8 mouse cellular contexts compared by ENCODE assay signal in the genomic region with DNA sequence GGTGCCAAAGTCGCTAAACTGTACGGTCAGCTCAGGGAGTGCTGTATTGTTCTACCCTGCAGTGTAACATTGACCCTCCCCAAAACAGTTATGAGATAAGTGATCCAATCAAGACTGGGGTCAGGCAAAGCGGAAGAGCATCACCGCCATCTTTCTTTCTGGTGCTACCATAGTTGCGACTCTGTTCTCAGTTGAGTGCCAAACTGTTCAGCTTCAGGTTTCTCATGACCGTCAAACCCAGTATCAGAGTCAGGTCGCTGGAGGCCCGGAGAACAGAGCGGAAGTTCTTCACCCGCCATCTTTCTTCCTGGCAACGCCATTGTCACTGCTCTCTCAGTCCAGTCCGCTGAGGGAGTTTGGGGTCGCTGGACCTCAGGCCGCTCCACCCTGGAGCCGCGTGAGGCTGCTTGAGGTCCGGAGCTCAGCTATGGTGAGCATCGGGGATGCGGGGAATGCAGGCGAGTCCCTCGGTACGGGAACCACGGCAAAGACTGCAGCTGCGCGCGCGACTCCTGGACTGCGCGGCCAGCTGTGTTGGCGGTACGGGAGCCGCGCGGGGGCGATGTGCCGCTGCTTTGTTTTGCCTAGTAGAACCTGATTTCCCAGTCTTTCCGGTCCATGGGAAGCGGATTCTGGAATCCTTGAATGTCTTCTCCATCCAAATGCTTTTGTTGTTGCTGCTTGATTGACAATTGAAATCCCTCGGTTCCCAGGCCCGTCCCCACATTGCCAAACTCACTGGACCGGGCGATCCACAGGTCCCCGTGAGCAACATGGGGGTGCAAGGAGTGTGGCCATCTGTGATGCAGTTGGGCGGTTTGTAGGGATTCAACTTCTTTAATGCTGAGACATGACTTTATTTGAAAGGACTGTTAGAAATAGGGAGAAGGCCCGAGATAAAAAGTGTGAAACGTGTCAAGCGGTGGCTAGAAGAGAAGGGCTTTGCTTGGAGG. TPM values are rescaled to one million over a fixed set of nuclear protein-coding genes. Genes with fewer than 3 reads are reported as not detected.
DNase-seq lines count a peak whose midpoint lies in the region; ATAC-seq and TF ChIP-seq lines count a peak whose summit lies in the region.

A gene (plus strand): TSS at position 300 of the 953 bp plus-strand sequence.
A gene (plus strand): TSS at position 327 of the 953 bp plus-strand sequence.

- peak; percentile 94 for DNase-seq in heart, postnatal 10 days
- DNase-seq in large intestine, adult 2 months (ENCODE audit: low read depth, low spot score): peak; percentile 61
- peak; percentile 86 for DNase-seq in liver, postnatal 0 days
- DNase-seq in testis, postnatal 14 days (ENCODE audit: low spot score): peak; percentile 84

- peak; percentile 98 for ATAC-seq in cerebellum, adult (ENCODE audit: insufficient number of reproducible peaks, low FRiP score, low TSS enrichment)
- ATAC-seq in forebrain, embryonic 13.5 days: peak; percentile 97
- peak; percentile 94 for ATAC-seq in liver, postnatal 0 days
- peak; percentile 97 for ATAC-seq in neural tube, embryonic 15.5 days (ENCODE audit: low FRiP score)

- TF ChIP-seq POLR2A in ES-Bruce4 (IDR thresholded peaks at IDR 0.05; ENCODE audit: insufficient read depth, low read length): peak; percentile 49

- peak within 1 kb of the TSS; percentile 74 for H3K27ac ChIP-seq in ES-Bruce4 (ENCODE audit: insufficient read depth, low read length)
- peak within 1 kb of the TSS; percentile 97 for H3K27ac ChIP-seq in forebrain, embryonic 13.5 days
- H3K27ac ChIP-seq in liver, postnatal 0 days (ENCODE audit: low read depth): peak within 1 kb of the TSS; percentile 86
- peak within 1 kb of the TSS; percentile 98 for H3K27ac ChIP-seq in neural tube, embryonic 15.5 days (replicated peaks)

- no peak for TF ChIP-seq EP300 in ES-Bruce4 (IDR thresholded peaks at IDR 0.05; ENCODE audit: insufficient read depth, low read depth, low read length)
- TF ChIP-seq EP300 in liver, postnatal 0 days (IDR thresholded peaks at IDR 0.05; ENCODE audit: low read depth): no peak; the same call in 1 of the 2 replicates

- whole genome bisulfite sequencing in forebrain, embryonic 13.5 days: 4% methylated on average over 47 of the region's 47 CpGs
- 6% methylated on average over 47 of the region's 47 CpGs for WGBS in large intestine, adult 2 months
- WGBS in liver, postnatal 0 days (ENCODE audit: insufficient replicate concordance): 13% methylated on average over 47 of the region's 47 CpGs
- 5% methylated on average over 47 of the region's 47 CpGs for WGBS in neural tube, embryonic 15.5 days

- H3K9ac ChIP-seq in ES-Bruce4 (ENCODE audit: low read depth, poor library complexity, severe bottlenecking): peak within 1 kb of the TSS; percentile 57
- H3K9ac ChIP-seq in forebrain, embryonic 13.5 days: peak within 1 kb of the TSS; percentile 79
- H3K9ac ChIP-seq in liver, postnatal 0 days (replicated peaks): peak within 1 kb of the TSS; percentile 79
- H3K9ac ChIP-seq in neural tube, embryonic 15.5 days (replicated peaks): peak within 1 kb of the TSS; percentile 86

- TF ChIP-seq CTCF in ES-Bruce4 (IDR thresholded peaks at IDR 0.05; ENCODE audit: low read depth, low read length): peak; percentile 50
- TF ChIP-seq CTCF in liver, postnatal 0 days (IDR thresholded peaks at IDR 0.05; ENCODE audit: low read depth): peak; percentile 81

- H3K4me1 ChIP-seq in ES-Bruce4 (ENCODE audit: control insufficient read depth, insufficient read depth, low read length): no peaks in the 10 kb centered on the region
- 0 out of 2 replicates have a peak, but pooled peaks cover 5% of the 10 kb centered on the region for H3K4me1 ChIP-seq in forebrain, embryonic 13.5 days
- H3K4me1 ChIP-seq in liver, postnatal 0 days (ENCODE audit: insufficient read depth): no peaks in the 10 kb centered on the region
- peaks cover 11% of the 10 kb centered on the region; the same call in 1 of the 2 replicates for H3K4me1 ChIP-seq in neural tube, embryonic 15.5 days

- H3K4me2 ChIP-seq in forebrain, embryonic 13.5 days: peak within 1 kb of the TSS; percentile 63
- peak within 1 kb of the TSS; percentile 76 for H3K4me2 ChIP-seq in liver, postnatal 0 days (ENCODE audit: low read depth, low read length)
- H3K4me2 ChIP-seq in neural tube, embryonic 15.5 days: peak within 1 kb of the TSS; percentile 60

- intact Hi-C loops in heart, postnatal 10 days (cut with DNase I): loop anchor here (1.0 kb wide), 2 partner anchors 14 to 64 kb away; no protein-coding TSS in a partner anchor

- H3K27me3 ChIP-seq in ES-Bruce4 (ENCODE audit: control insufficient read depth, insufficient read depth, low read length, poor library complexity, severe bottlenecking): no peaks in the 10 kb centered on the region
- H3K27me3 ChIP-seq in forebrain, embryonic 13.5 days: no peaks in the 10 kb centered on the region
- H3K27me3 ChIP-seq in liver, postnatal 0 days (ENCODE audit: insufficient read depth, low read length): no peaks in the 10 kb centered on the region
- no peaks in the 10 kb centered on the region for H3K27me3 ChIP-seq in neural tube, embryonic 15.5 days (replicated peaks)

- no peaks in the 10 kb centered on the region for H3K9me3 ChIP-seq in ES-Bruce4 (replicated peaks; ENCODE audit: control insufficient read depth, insufficient read depth, low read length, poor library complexity, severe bottlenecking)
- no peaks in the 10 kb centered on the region; the same call in 1 of the 2 replicates for H3K9me3 ChIP-seq in forebrain, embryonic 13.5 days (replicated peaks)
- no peaks in the 10 kb centered on the region for H3K9me3 ChIP-seq in liver, postnatal 0 days (ENCODE audit: low read length)
- H3K9me3 ChIP-seq in neural tube, embryonic 15.5 days (replicated peaks): no peaks in the 10 kb centered on the region

- H3K4me3 ChIP-seq in ES-Bruce4 (ENCODE audit: low read depth, low read length): peak within 1 kb of the TSS; percentile 73
- peak within 1 kb of the TSS; percentile 59 for H3K4me3 ChIP-seq in forebrain, embryonic 13.5 days
- peak within 1 kb of the TSS; percentile 71 for H3K4me3 ChIP-seq in liver, postnatal 0 days (ENCODE audit: low read depth, low read length)
- H3K4me3 ChIP-seq in neural tube, embryonic 15.5 days (replicated peaks): peak within 1 kb of the TSS; percentile 71

- H3K36me3 ChIP-seq in ES-Bruce4 (ENCODE audit: control insufficient read depth, insufficient read depth, low read length, poor library complexity, severe bottlenecking): peaks cover 3% of the 10 kb centered on the region; the same call in 1 of the 2 replicates
- H3K36me3 ChIP-seq in forebrain, embryonic 13.5 days (ENCODE audit: poor library complexity, severe bottlenecking): peaks cover 3% of the 10 kb centered on the region
- H3K36me3 ChIP-seq in liver, postnatal 0 days (replicated peaks; ENCODE audit: insufficient read depth, low read length): 0 out of 2 replicates have a peak, but pooled peaks cover 1% of the 10 kb centered on the region
- H3K36me3 ChIP-seq in neural tube, embryonic 15.5 days: peaks cover 3% of the 10 kb centered on the region

RNA-seq across cellular contexts. Expression of the first gene that starts in this region (rescaled TPM):
- polyA plus RNA-seq in ES-Bruce4 (2011; ENCODE audit: insufficient read depth, insufficient read length, low read depth, missing spikeins): 5.8 and 7.0 TPM in 2 replicates
- polyA plus RNA-seq in forebrain, embryonic 13.5 days (2015; fragmentation: Nextera tagmentation; extraction: Ambion mirVana): 15.1 and 18.7 TPM in 2 replicates
- 1 to 10 TPM; 3.0 to 4.4 TPM for total RNA-seq in heart, postnatal 10 days (2021)
- 0.17 and 0.33 TPM in 2 replicates for polyA plus RNA-seq in large intestine, adult 2 months (2012; rRNA removed)
- polyA plus RNA-seq in liver, postnatal 0 days (2015; fragmentation: Nextera tagmentation; extraction: Ambion mirVana): 0.54 and 0.61 TPM in 2 replicates
- 13.5 and 17.1 TPM in 2 replicates for polyA plus RNA-seq in neural tube, embryonic 15.5 days (2015; fragmentation: Nextera tagmentation; extraction: Ambion mirVana)

RNA-seq across cellular contexts. Expression of the second gene that starts in this region (rescaled TPM):
- 20.4 and 21.9 TPM in 2 replicates for polyA plus RNA-seq in ES-Bruce4 (2011; ENCODE audit: insufficient read depth, insufficient read length, low read depth, missing spikeins)
- 32.3 and 36.7 TPM in 2 replicates for polyA plus RNA-seq in forebrain, embryonic 13.5 days (2015; fragmentation: Nextera tagmentation; extraction: Ambion mirVana)
- 10 to 100 TPM; 27.3 to 32.6 TPM for total RNA-seq in heart, postnatal 10 days (2021)
- polyA plus RNA-seq in large intestine, adult 2 months (2012; rRNA removed): 3.0 and 4.6 TPM in 2 replicates
- polyA plus RNA-seq in liver, postnatal 0 days (2015; fragmentation: Nextera tagmentation; extraction: Ambion mirVana): 4.1 and 5.2 TPM in 2 replicates
- polyA plus RNA-seq in neural tube, embryonic 15.5 days (2015; fragmentation: Nextera tagmentation; extraction: Ambion mirVana): 33.5 and 35.1 TPM in 2 replicates

Comparison
In these comparisons a context has a peak if more than half of its experiments do, and no peak if none do; other contexts are left out.
1. Peak in every context shown above with its lines: DNase-seq, ATAC-seq, H3K4me3 ChIP-seq and H3K27ac ChIP-seq.